Mouse (Mus musculus) MEL (cell line): ENCODE measurements around the gene Fam20b. TPM values are rescaled to one million over a fixed set of nuclear protein-coding genes. Genes with fewer than 3 reads are reported as not detected.

Experiments used
- DNase-seq: peaks from one replicate; pipeline ENCODE4 v3.0.0; 2011; ENCODE audit warnings: low read depth, low spot score
- H3K27ac ChIP-seq: 2 replicates; pipeline ENCODE4 v1.5.1; 2012; ENCODE audit warnings: low read depth, mild to moderate bottlenecking, control low read depth, low read length, moderate library complexity; ENCODE audit not compliant: control insufficient read depth
- H3K27me3 ChIP-seq, 2 experiments: fragments of 150-350 bp in 1 of 2; sonication (generic) in 1 of 2; 2 replicates each; pipeline ENCODE4 v1.6.1; 2012; ENCODE audit warnings: low read length in 2 of 2, mild to moderate bottlenecking in 2 of 2, improper control_type of control experiment in 1 of 2, moderate library complexity in 1 of 2; ENCODE audit not compliant: insufficient read depth in 2 of 2, control insufficient read depth in 1 of 2
- H3K36me3 ChIP-seq, 2 experiments: 2 replicates each; pipeline ENCODE4 v1.6.1; 2012 to 2014; ENCODE audit warnings: low read length in 2 of 2, improper control_type of control experiment in 1 of 2, inconsistent platforms in 1 of 2, mild to moderate bottlenecking in 1 of 2; ENCODE audit not compliant: insufficient read depth in 2 of 2, control insufficient read depth in 1 of 2
- H3K4me1 ChIP-seq, 2 experiments: fragments of 150-350 bp in 1 of 2; sonication (generic) in 1 of 2; 2 replicates each; pipeline ENCODE4 v1.6.1; 2012; ENCODE audit warnings: low read length in 2 of 2, improper control_type of control experiment in 1 of 2, mild to moderate bottlenecking in 1 of 2; ENCODE audit not compliant: insufficient read depth in 2 of 2, control insufficient read depth in 1 of 2
- H3K4me3 ChIP-seq, 2 experiments: fragments of 150-350 bp in 1 of 2; sonication (generic) in 1 of 2; 2 replicates each; pipeline ENCODE4 v1.5.1; 2012; ENCODE audit warnings: low read depth in 2 of 2, low read length in 2 of 2, mild to moderate bottlenecking in 2 of 2, moderate library complexity in 2 of 2, control low read depth in 1 of 2, improper control_type of control experiment in 1 of 2; ENCODE audit not compliant: control insufficient read depth in 1 of 2, insufficient read depth in 1 of 2
- H3K79me2 ChIP-seq: 2 replicates; pipeline ENCODE4 v1.6.1; 2012; ENCODE audit warnings: mild to moderate bottlenecking, low read length, moderate library complexity; ENCODE audit not compliant: control insufficient read depth, poor library complexity, insufficient read depth
- H3K9ac ChIP-seq: 2 replicates; pipeline ENCODE4 v1.6.1; 2012; ENCODE audit warnings: low read depth, mild to moderate bottlenecking, control low read depth, low read length, moderate library complexity; ENCODE audit not compliant: control insufficient read depth, poor library complexity, severe bottlenecking
- H3K9me3 ChIP-seq: fragments of 150-350 bp; sonication (generic); replicated peaks from 2 replicates; pipeline ENCODE4 v1.6.1; 2012; ENCODE audit warnings: mild to moderate bottlenecking, low read length, improper control_type of control experiment, moderate library complexity; ENCODE audit not compliant: insufficient read depth
- BHLHE40 ChIP-seq: IDR thresholded peaks from 2 replicates; pipeline ENCODE4 v1.6.1; 2012; ENCODE audit warnings: low read depth, mild to moderate bottlenecking, inconsistent platforms, low read length, improper control_type of control experiment, borderline replicate concordance
- JUND ChIP-seq: IDR thresholded peaks from 2 replicates; pipeline ENCODE4 v1.6.1; 2011; ENCODE audit warnings: low read depth, mild to moderate bottlenecking, improper control_type of control experiment, low read length
- MAZ ChIP-seq: IDR thresholded peaks from 2 replicates; pipeline ENCODE4 v1.6.1; 2012; ENCODE audit warnings: low read depth, mild to moderate bottlenecking, inconsistent platforms, low read length, improper control_type of control experiment
- MEF2A ChIP-seq: IDR thresholded peaks from 2 replicates; pipeline ENCODE4 v1.6.1; 2014; ENCODE audit warnings: low read depth, mild to moderate bottlenecking, inconsistent platforms, low read length, improper control_type of control experiment; ENCODE audit not compliant: poor library complexity, insufficient replicate concordance, severe bottlenecking; ENCODE audit errors: extremely low read depth
- NELFE ChIP-seq: IDR thresholded peaks from 2 replicates; pipeline ENCODE4 v1.6.1; 2011; ENCODE audit warnings: low read depth, low read length, improper control_type of control experiment
- POLR2A ChIP-seq, 2 experiments: IDR thresholded peaks; 2 replicates each; pipeline ENCODE4 v1.6.1; 2011 to 2012; ENCODE audit warnings: low read length in 2 of 2, mild to moderate bottlenecking in 2 of 2, control low read depth in 1 of 2, improper control_type of control experiment in 1 of 2, low read depth in 1 of 2, moderate library complexity in 1 of 2; ENCODE audit not compliant: control insufficient read depth in 1 of 2, insufficient read depth in 1 of 2, poor library complexity in 1 of 2
- POLR2AphosphoS2 ChIP-seq: IDR thresholded peaks from 2 replicates; pipeline ENCODE4 v1.6.1; 2011; ENCODE audit warnings: low read length, improper control_type of control experiment
- POLR2AphosphoS5 ChIP-seq: IDR thresholded peaks from 2 replicates; pipeline ENCODE4 v1.6.1; 2012; ENCODE audit warnings: low read depth, borderline replicate concordance, mild to moderate bottlenecking, inconsistent platforms, low read length, moderate library complexity, mixed read lengths
- RAD21 ChIP-seq: IDR thresholded peaks from 2 replicates; pipeline ENCODE4 v1.6.1; 2011; ENCODE audit warnings: mild to moderate bottlenecking, low read depth, low read length, improper control_type of control experiment
- RCOR1 ChIP-seq: IDR thresholded peaks from 2 replicates; pipeline ENCODE4 v1.6.1; 2012; ENCODE audit warnings: low read depth, mild to moderate bottlenecking, inconsistent platforms, low read length, improper control_type of control experiment
- SMC3 ChIP-seq: IDR thresholded peaks from 2 replicates; pipeline ENCODE4 v1.6.1; 2011; ENCODE audit warnings: low read depth, low read length, improper control_type of control experiment
- UBTF ChIP-seq: IDR thresholded peaks from 2 replicates; pipeline ENCODE4 v1.6.1; 2012; ENCODE audit warnings: low read depth, mild to moderate bottlenecking, inconsistent platforms, low read length, improper control_type of control experiment, moderate library complexity, borderline replicate concordance; ENCODE audit not compliant: insufficient read depth
- polyA plus RNA-seq, 2 experiments: library from polyadenylated mRNA; stranded (reverse) in 1 of 2; unstranded in 1 of 2; fragments of >175 nt in 1 of 2; fragments of >200 nt in 1 of 2; gene quantifications; 2 replicates each; pipeline versions ENCODE4 v1.2.1 to v1.2.4; 2012; ENCODE audit warnings: low replicate concordance in 2 of 2, low read depth in 1 of 2; ENCODE audit not compliant: insufficient read length in 2 of 2, insufficient read depth in 1 of 2, missing spikeins in 1 of 2
- total RNA-seq: library from RNA; depleted of rRNA; stranded (reverse); fragments of 300-350 nt; gene quantifications from 2 replicates; pipeline ENCODE4 v1.2.3, GENCODE M21; 2012

Gene Fam20b
- total and polyA plus RNA-seq, 3 experiments = 19.6 to 22.0 TPM; not detected in 1

GRCm38 (mm10) chr1:156654735-156655530, 64.0 kb downstream of the Fam20b start:
- Histone ChIP-seq H3K27me3 (no peaks in the 10 kb centered on the region), H3K4me1 (no peaks in the 10 kb centered on the region), H3K4me3 (no peak overlapping the region), H3K9ac (no peak overlapping the region), H3K79me2 (no peaks in the 10 kb centered on the region), H3K27ac (no peak overlapping the region), H3K9me3 (no peaks in the 10 kb centered on the region), H3K36me3 (peaks cover 0 to 2% of the 10 kb centered on the region in 2 experiments; a peak in 1 of 4 replicates)
- DNase-seq = no peak
- TF ChIP-seq POLR2A (IDR thresholded peaks at IDR 0.05; ENCODE audit: control insufficient read depth in 1 of 2, insufficient read depth in 1 of 2, low read depth in 1 of 2, low read length in 2 of 2, poor library complexity in 1 of 2) (no peak), MEF2A (no peak), NELFE (no peak)

DNA sequence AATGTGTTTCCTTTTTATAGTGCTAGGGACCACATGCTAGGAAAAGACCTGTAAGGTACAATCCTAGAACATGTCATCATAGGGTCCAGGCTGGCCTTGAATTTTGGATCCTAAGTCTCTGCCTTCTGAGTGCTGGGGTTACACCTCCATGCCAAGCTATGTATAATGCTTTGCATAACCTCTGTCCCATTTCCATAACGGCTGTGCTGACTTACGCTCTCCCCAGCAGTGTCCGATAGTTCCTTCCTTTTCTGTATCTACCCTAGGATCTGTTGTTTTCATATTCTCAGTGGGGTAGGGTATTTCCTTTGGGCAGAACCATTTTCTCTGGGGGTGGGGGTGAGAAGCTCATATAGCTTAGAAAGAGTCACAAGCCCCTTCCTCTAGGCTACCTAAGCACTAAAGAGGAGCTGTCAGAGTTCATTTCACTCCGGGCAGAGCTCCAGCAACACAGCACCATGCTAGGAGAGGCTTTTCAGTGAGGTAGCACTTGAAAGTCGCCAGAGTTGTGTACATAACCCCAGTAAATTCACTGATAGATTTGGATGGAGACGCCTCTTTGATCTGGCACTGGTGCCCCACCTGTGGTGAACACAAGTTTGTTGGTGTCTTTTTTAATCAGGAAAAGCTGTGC, 66.6 kb downstream of the Fam20b start:
- Histone ChIP-seq H3K79me2 (no peaks in the 10 kb centered on the region), H3K27ac (no peak overlapping the region), H3K36me3 (peaks cover 4 to 9% of the 10 kb centered on the region in 2 experiments; a peak in 3 of 4 replicates), H3K4me3 (no peak overlapping the region), H3K27me3 (no peaks in the 10 kb centered on the region), H3K9me3 (no peaks in the 10 kb centered on the region), H3K4me1 (peaks cover 0 to 6% of the 10 kb centered on the region in 2 experiments; a peak in 1 of 4 replicates), H3K9ac (no peak overlapping the region)
- DNase-seq = no peak
- TF ChIP-seq UBTF (no peak), NELFE (no peak), MAZ (no peak), JUND (no peak), POLR2AphosphoS2 (no peak), RAD21 (no peak), RCOR1 (no peak), BHLHE40 (no peak), POLR2A (IDR thresholded peaks at IDR 0.05; ENCODE audit: control insufficient read depth in 1 of 2, insufficient read depth in 1 of 2, low read depth in 1 of 2, low read length in 2 of 2, poor library complexity in 1 of 2) (no peak), POLR2AphosphoS5 (no peak), SMC3 (no peak)
